Mouse (Mus musculus): ENCODE data around the gene Pear1. TPM values are rescaled to one million over a fixed set of nuclear protein-coding genes. Genes with fewer than 3 reads are reported as not detected.

Pear1 gene
- total RNA-seq, 2 experiments from 2014 or later = 0.98 to 1.3 TPM

DNA sequence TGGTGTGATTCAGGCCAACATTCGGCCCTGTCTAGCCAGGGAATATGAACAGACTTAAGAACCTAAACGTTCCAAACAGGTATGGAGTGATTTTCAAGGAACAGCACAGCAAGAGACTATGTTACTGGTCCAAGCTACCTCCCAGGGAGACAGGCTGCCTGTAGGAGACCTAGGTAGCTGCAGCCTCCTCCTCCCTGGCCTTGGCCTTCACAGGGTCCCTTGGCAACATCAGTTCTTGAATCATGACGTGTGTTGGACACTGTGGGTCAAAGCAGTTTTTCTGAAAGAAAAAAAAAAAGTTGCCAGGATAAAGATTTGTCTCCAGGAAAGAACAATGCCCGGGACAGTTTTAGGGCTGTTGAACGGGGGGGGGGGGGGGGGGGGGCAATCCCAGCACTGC is 85.2 kb downstream of the Pear1 start:
- ATAC-seq (replicated peaks; ENCODE audit: low FRiP score, poor library complexity, severe bottlenecking) = no peak

DNA sequence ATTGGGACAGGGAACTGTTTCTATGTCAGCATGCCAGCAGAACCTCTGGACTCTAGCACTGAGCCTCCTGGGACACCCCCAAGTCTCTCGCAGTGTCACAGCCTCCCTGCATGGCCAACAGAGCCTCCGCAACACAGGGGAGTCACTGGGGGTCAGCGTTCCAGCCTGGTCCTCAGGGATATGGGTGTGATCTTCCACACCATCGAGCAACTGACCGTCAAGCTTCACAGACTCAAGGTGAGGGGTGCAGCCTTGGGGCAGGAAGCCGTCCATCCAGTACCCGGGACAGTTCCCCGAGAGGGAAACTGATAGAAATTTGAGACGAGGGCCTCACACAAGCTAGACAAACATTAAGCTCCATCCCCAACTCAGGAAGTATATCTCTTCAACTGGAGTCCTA is 88.8 kb downstream of the Pear1 start:
- no peak for ATAC-seq (replicated peaks; ENCODE audit: low FRiP score, poor library complexity, severe bottlenecking)

DNA sequence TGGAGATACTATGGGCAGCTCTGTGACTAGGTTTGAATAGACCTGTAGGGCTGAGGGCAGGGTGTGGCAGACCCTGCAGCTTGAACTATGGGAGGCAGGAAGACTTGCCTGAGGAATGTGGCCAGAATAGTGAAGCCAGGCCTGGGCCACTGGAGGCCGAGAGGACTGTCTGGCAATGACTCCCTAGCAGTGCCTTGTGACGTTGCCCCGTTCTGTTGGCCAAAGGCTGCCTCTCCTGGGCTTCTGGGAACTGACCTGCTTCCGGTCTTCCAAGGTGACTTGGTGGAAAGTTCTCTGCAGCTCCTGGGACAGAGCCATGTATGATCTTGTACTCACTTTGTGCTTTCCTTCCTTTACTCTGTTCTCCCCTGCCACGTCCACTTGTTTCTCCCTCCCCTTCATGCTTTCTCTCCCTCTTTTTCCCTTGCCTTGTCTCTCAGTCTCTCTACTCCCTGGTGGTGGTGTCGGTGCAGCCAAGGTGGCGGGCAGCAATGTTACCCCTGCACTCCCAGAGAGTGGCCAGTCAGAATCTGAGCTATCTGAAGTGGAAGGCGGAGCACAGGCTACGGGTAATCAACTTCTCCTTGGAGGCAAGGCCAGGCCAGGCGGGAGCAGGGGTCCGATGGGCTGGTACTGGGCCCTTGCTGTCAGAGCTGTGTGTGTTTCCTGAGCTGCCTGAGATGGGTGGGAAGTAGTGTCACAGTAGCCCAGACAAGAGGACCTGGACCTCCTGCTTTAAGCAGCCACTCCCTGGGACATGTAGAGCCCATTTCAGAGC is 89.9 kb downstream of the Pear1 start:
- no peak for ATAC-seq (replicated peaks; ENCODE audit: low FRiP score, poor library complexity, severe bottlenecking)

DNA sequence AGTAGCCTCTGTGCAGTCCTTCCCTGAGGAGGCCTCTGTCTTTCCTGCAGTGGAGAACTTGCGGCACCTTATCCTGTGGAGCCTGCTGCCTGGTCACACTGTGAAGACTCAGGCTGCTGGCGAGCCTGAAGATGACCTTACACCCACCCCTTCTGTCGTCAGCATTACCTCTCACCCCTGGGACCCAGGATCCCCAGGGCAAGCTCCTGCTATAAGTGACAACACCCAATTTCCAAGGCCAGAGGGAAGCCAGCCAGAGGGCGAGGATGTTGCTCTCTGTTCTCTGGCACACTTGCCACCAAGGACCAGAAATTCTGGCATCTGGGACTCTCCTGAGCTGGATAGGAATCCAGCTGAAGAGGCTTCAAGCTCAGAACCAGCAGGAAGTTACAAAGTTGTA is 91.0 kb downstream of the Pear1 start:
- no peak for ATAC-seq (replicated peaks; ENCODE audit: low FRiP score, poor library complexity, severe bottlenecking)

DNA sequence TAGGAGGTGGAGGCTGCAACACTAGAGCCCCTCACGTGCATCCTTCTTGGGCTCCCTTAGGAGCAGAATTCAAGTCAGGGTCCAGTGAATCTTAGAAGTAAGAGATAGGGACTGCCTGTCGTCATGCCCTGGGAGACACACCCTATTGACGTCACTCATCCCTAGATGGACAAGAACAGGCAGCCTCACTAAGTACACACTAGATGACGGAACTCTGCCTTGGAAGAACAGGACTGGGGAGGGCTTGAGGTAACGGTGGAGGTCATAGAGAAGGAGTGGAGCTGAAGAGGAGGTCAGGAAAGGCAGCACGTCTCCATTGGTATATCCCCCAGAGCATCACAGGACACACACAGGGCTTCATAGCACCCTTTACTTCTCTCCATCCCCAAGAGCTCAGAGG is 95.4 kb downstream of the Pear1 start:
- ATAC-seq (replicated peaks; ENCODE audit: low FRiP score, poor library complexity, severe bottlenecking) = no peak

DNA sequence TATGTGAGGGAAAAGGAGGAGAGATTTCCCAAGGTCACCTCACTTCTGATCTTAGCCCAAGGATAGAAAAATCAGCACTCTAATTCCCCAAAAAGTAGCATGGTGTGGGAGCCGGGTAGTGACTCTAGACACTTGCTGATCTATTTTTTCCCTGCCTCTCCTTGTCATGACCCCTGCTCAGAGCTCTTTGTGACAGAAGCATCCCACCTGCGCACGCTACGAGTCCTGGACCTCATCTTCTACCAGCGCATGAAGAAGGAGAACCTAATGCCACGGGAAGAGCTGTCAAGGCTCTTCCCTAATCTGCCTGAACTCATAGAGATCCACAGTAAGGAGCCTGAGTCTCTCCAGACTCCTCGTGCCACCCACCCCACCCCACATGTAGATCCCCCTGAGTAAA is 97.9 kb downstream of the Pear1 start:
- no peak for ATAC-seq (replicated peaks; ENCODE audit: low FRiP score, poor library complexity, severe bottlenecking)

DNA sequence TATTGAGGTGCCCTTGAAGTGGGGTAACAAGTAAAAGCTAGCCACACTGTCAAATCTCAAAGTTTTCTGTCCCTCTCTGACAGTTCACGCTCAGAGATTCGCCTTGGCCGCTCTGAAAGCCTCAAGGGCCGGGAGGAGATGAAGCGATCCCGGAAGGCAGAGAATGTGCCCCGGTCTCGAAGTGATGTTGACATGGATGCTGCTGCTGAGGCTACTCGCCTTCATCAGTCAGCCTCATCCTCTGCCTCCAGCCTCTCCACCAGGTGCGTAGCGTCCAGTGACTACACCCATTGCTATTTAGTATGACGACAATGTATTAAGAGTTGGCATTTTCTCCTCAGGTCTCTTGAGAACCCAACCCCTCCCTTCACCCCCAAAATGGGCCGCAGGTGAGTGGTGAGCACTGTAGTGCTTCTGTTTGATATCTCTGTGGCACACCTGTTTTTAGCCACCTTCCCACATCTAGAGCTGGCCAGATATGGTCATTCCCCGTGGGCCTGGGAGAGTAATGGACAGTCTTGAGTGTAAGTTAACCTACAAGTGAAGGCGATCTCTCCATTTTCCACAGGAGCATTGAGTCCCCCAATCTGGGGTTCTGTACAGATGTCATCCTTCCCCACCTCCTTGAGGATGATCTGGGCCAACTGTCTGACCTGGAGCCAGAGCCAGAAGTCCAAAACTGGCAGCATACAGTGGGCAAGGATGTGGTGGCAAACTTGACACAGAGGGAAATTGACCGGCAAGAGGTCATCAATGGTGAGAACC is 98.5 kb downstream of the Pear1 start:
- no peak for ATAC-seq (replicated peaks; ENCODE audit: low FRiP score, poor library complexity, severe bottlenecking)

DNA sequence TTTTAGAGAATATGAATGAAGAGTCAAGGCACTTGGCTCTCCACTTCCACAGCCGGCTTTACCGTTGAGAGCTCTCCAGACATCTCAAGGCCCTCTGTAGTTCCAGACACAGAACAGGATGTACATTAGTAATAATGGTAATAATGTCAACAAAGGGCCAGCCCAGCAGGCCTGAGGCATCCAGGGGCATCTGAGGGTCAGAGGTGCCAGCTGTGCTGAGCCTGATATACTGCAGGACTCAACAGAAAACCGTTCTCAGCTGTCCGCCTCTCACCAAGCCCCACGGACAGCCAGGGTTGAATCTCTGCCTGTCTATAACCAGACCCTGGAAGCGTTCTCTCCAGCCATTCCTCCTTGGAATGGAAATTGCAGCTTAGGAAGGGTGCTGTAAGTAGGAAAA is 99.5 kb downstream of the Pear1 start:
- no peak for ATAC-seq (replicated peaks; ENCODE audit: low FRiP score, poor library complexity, severe bottlenecking)

DNA sequence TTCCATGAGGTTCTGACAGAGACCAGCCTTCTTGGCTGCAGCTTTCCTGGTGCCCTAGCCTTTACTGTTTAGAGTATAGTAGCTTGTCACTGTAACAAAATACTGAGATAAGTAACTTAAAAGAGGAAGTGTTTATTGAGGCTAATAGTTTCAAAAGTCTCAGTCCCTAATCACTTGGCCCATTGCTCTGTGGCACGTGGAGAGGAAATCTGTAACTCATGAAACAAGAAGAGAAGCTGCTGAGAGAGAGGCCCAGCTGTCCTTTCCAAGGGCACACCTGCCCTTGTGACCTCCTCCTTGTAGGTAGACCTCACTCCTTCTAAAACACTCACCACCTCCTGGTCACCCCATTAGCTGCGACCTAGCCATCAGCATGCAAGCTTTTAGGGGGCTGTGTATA is 105.6 kb downstream of the Pear1 start:
- ATAC-seq (replicated peaks; ENCODE audit: low FRiP score, poor library complexity, severe bottlenecking) = no peak

Other genes starting within 250 kb of the Pear1 start
- 2.5 and 4.0 TPM in 2 replicates for gene Arhgef11, start 206.7 kb downstream of the Pear1 start, total RNA-seq (2015; ENCODE audit: low replicate concordance)
- gene Arhgef11, start 206.7 kb downstream of the Pear1 start, total RNA-seq (2017; ENCODE audit: low replicate concordance) = 1.0 and 1.6 TPM in 2 replicates
- not detected in 2 replicates for gene Lrrc71, start 75.7 kb downstream of the Pear1 start, total RNA-seq (2015; ENCODE audit: low replicate concordance)
- not detected in 2 replicates for gene Lrrc71, start 75.7 kb downstream of the Pear1 start, total RNA-seq (2017; ENCODE audit: low replicate concordance)
- gene Ntrk1, start 29.1 kb downstream of the Pear1 start, total RNA-seq (2015; ENCODE audit: low replicate concordance) = not detected in 2 replicates
- not detected in 2 replicates for gene Ntrk1, start 29.1 kb downstream of the Pear1 start, total RNA-seq (2017; ENCODE audit: low replicate concordance)
- gene Insrr, start 27.4 kb downstream of the Pear1 start, total RNA-seq (2015; ENCODE audit: low replicate concordance) = not detected in 2 replicates
- not detected in 2 replicates for gene Insrr, start 27.4 kb downstream of the Pear1 start, total RNA-seq (2017; ENCODE audit: low replicate concordance)
- 1.3 and 1.4 TPM in 2 replicates for gene Sh2d2a, start 22.4 kb upstream of the Pear1 start, total RNA-seq (2015; ENCODE audit: low replicate concordance)
- gene Sh2d2a, start 22.4 kb upstream of the Pear1 start, total RNA-seq (2017; ENCODE audit: low replicate concordance) = 0.51 and 0.83 TPM in 2 replicates
- 12.6 and 17.7 TPM in 2 replicates for gene Prcc, start 61.3 kb upstream of the Pear1 start, total RNA-seq (2015; ENCODE audit: low replicate concordance)
- gene Prcc, start 61.3 kb upstream of the Pear1 start, total RNA-seq (2017; ENCODE audit: low replicate concordance) = 12.0 and 13.2 TPM in 2 replicates
- 255 and 262 TPM in 2 replicates for gene Hdgf, start 82.0 kb upstream of the Pear1 start, total RNA-seq (2015; ENCODE audit: low replicate concordance)
- 349 and 393 TPM in 2 replicates for gene Hdgf, start 82.0 kb upstream of the Pear1 start, total RNA-seq (2017; ENCODE audit: low replicate concordance)
- gene Mrpl24, start 95.2 kb upstream of the Pear1 start, total RNA-seq (2015; ENCODE audit: low replicate concordance) = 68.1 and 70.4 TPM in 2 replicates
- 31.3 and 38.0 TPM in 2 replicates for gene Mrpl24, start 95.2 kb upstream of the Pear1 start, total RNA-seq (2017; ENCODE audit: low replicate concordance)
- gene Isg20l2, start 106.0 kb upstream of the Pear1 start, total RNA-seq (2015; ENCODE audit: low replicate concordance) = 13.3 and 16.8 TPM in 2 replicates
- 11.6 and 11.7 TPM in 2 replicates for gene Isg20l2, start 106.0 kb upstream of the Pear1 start, total RNA-seq (2017; ENCODE audit: low replicate concordance)
- gene Rrnad1, start 106.4 kb upstream of the Pear1 start, total RNA-seq (2015; ENCODE audit: low replicate concordance) = 2.5 and 5.0 TPM in 2 replicates
- 4.9 and 5.3 TPM in 2 replicates for gene Rrnad1, start 106.4 kb upstream of the Pear1 start, total RNA-seq (2017; ENCODE audit: low replicate concordance)
- not detected in 2 replicates for gene Crabp2, start 124.4 kb upstream of the Pear1 start, total RNA-seq (2015; ENCODE audit: low replicate concordance)
- not detected in 2 replicates for gene Crabp2, start 124.4 kb upstream of the Pear1 start, total RNA-seq (2017; ENCODE audit: low replicate concordance)
- gene Nes, start 146.8 kb upstream of the Pear1 start, total RNA-seq (2015; ENCODE audit: low replicate concordance) = not detected in 2 replicates
- gene Nes, start 146.8 kb upstream of the Pear1 start, total RNA-seq (2017; ENCODE audit: low replicate concordance) = not detected in 2 replicates
- gene Bcan, start 175.9 kb upstream of the Pear1 start, total RNA-seq (2015; ENCODE audit: low replicate concordance) = not detected in 2 replicates
- gene Bcan, start 175.9 kb upstream of the Pear1 start, total RNA-seq (2017; ENCODE audit: low replicate concordance) = not detected in 2 replicates
- not detected in 2 replicates for gene Hapln2, start 203.3 kb upstream of the Pear1 start, total RNA-seq (2015; ENCODE audit: low replicate concordance)
- gene Hapln2, start 203.3 kb upstream of the Pear1 start, total RNA-seq (2017; ENCODE audit: low replicate concordance) = not detected in 2 replicates
- gene Gpatch4, start 218.8 kb upstream of the Pear1 start, total RNA-seq (2015; ENCODE audit: low replicate concordance) = 3.6 and 8.4 TPM in 2 replicates
- 3.6 and 5.4 TPM in 2 replicates for gene Gpatch4, start 218.8 kb upstream of the Pear1 start, total RNA-seq (2017; ENCODE audit: low replicate concordance)
- 11.9 and 12.2 TPM in 2 replicates for gene Naxe, start 234.2 kb upstream of the Pear1 start, total RNA-seq (2015; ENCODE audit: low replicate concordance)
- 5.5 and 7.6 TPM in 2 replicates for gene Naxe, start 234.2 kb upstream of the Pear1 start, total RNA-seq (2017; ENCODE audit: low replicate concordance)